Mouse (Mus musculus) kidney, postnatal 0 days (tissue): ENCODE results near the gene Stum. TPM values are rescaled to one million over a fixed set of nuclear protein-coding genes. Genes with fewer than 3 reads are reported as not detected.

Experiments used
- ATAC-seq: fragments of 200-750 bp; cut with Nextera tagmentation; replicated peaks from 2 replicates; pipeline ENCODE4 v1.8.0; 2017; ENCODE audit warnings: low read depth, moderate number of reproducible peaks, moderate TSS enrichment, moderate library complexity; ENCODE audit not compliant: low FRiP score
- DNase-seq: peaks from one replicate; pipeline ENCODE4 v3.0.0-alpha.2; 2016; ENCODE audit warnings: low spot score
- H3K27ac ChIP-seq: fragments of 300-500 bp; sonication (generic); 2 replicates; pipeline ENCODE4 v1.5.1; 2014; ENCODE audit warnings: mild to moderate bottlenecking
- H3K27me3 ChIP-seq: fragments of 300-500 bp; sonication (generic); 2 replicates; pipeline ENCODE4 v1.6.1; 2014; ENCODE audit warnings: low read length, mixed read lengths; ENCODE audit not compliant: insufficient read depth
- H3K36me3 ChIP-seq: fragments of 300-500 bp; sonication (generic); 2 replicates; pipeline ENCODE4 v1.6.1; 2014; ENCODE audit warnings: low read length, mixed read lengths; ENCODE audit not compliant: insufficient read depth
- H3K4me1 ChIP-seq: fragments of 300-500 bp; sonication (generic); replicated peaks from 2 replicates; pipeline ENCODE4 v1.6.1; 2014; ENCODE audit warnings: antibody characterized with exemption, low read length, mixed read lengths; ENCODE audit not compliant: insufficient read depth
- H3K4me2 ChIP-seq: fragments of 300-500 bp; sonication (generic); 2 replicates; pipeline ENCODE4 v1.6.1; 2014; ENCODE audit warnings: mild to moderate bottlenecking, low read length, moderate library complexity, mixed read lengths
- H3K4me3 ChIP-seq: fragments of 300-500 bp; sonication (generic); replicated peaks from 2 replicates; pipeline ENCODE4 v1.5.1; 2014; ENCODE audit warnings: low read depth, low read length
- H3K9ac ChIP-seq: fragments of 300-500 bp; sonication (generic); 2 replicates; pipeline ENCODE4 v1.6.1; 2014; ENCODE audit warnings: low read depth, low read length
- H3K9me3 ChIP-seq: fragments of 300-500 bp; sonication (generic); replicated peaks from 2 replicates; pipeline ENCODE4 v1.6.1; 2016; ENCODE audit warnings: low read length, inconsistent platforms, mixed read lengths
- CTCF ChIP-seq: IDR thresholded peaks from 2 replicates; pipeline ENCODE4 v1.5.1; 2016; ENCODE audit warnings: antibody characterized with exemption, low read depth, mild to moderate bottlenecking, moderate library complexity
- WGBS: fragments of 180-500 bp; shearing (Covaris S2); extraction: QIAGEN DNeasy Blood & Tissue Kit; methylation state at CpG from one replicate; pipeline ENCODE4 v1.1.7; 2014; 5-methylcytosine and 5-hydroxymethylcytosine counted together
- polyA plus RNA-seq: library from polyadenylated mRNA; unstranded; fragments of >200 nt; fragmentation: Nextera tagmentation; extraction: Ambion mirVana; gene quantifications from 2 replicates; pipeline ENCODE4 v1.2.1, GENCODE M21; 2015

The Stum gene
- polyA plus RNA-seq, 1 experiment from 2014 or later, result 1.0 TPM

- no peak overlapping the region for H3K4me3 ChIP-seq
- H3K27me3 ChIP-seq, result no peaks in the 10 kb centered on the region
- H3K36me3 ChIP-seq, result peaks cover 23% of the 10 kb centered on the region
- no peaks in the 10 kb centered on the region for H3K9me3 ChIP-seq
- H3K4me2 ChIP-seq, result no peak overlapping the region
- H3K27ac ChIP-seq, result no peak overlapping the region
- DNase-seq (peak; percentile 94), ATAC-seq (peak; percentile 23; the same call in 1 of the 2 replicates)
- no peak overlapping the region for H3K9ac ChIP-seq
- peak; percentile 92 for TF ChIP-seq CTCF
- whole genome bisulfite sequencing, result 35% methylated on average over 11 of the region's 11 CpGs
- H3K4me1 ChIP-seq, result no peaks in the 10 kb centered on the region; the same call in 1 of the 2 replicates
Observed at GRCm38 (mm10) chr1:180422076-180422828, 61.1 kb downstream of the Stum start.

- no peak for ATAC-seq
- H3K4me1 ChIP-seq, result no peaks in the 10 kb centered on the region; the same call in 1 of the 2 replicates
- H3K36me3 ChIP-seq, result peaks cover 27% of the 10 kb centered on the region
- no peak for TF ChIP-seq CTCF
- no peaks in the 10 kb centered on the region for H3K9me3 ChIP-seq
- H3K4me3 ChIP-seq, result no peak overlapping the region
- H3K27ac ChIP-seq, result no peak overlapping the region
- no peak overlapping the region for H3K9ac ChIP-seq
- 59% methylated on average over 25 of the region's 25 CpGs for WGBS
- H3K27me3 ChIP-seq, result no peaks in the 10 kb centered on the region
- DNase-seq, result no peak
- no peak overlapping the region for H3K4me2 ChIP-seq
Observed at GRCm38 (mm10) chr1:180421165-180421909, 62.0 kb downstream of the Stum start.

GRCm38 (mm10) chr1:180420496-180421164 lies 62.7 kb downstream of the Stum start:
- 41% methylated on average over 8 of the region's 8 CpGs for WGBS
- ATAC-seq, result peak; percentile 49; the same call in 1 of the 2 replicates

GRCm38 (mm10) chr1:180419059-180419458 lies 64.2 kb downstream of the Stum start:
- DNase-seq (no peak), ATAC-seq (no peak)
- no peak overlapping the region for H3K9ac ChIP-seq
- H3K4me1 ChIP-seq, result no peaks in the 10 kb centered on the region; the same call in 1 of the 2 replicates
- H3K27me3 ChIP-seq, result no peaks in the 10 kb centered on the region
- no peak overlapping the region for H3K4me2 ChIP-seq
- WGBS, result 81% methylated on average over 2 of the region's 2 CpGs
- no peaks in the 10 kb centered on the region for H3K9me3 ChIP-seq
- H3K4me3 ChIP-seq, result no peak overlapping the region
- H3K27ac ChIP-seq, result no peak overlapping the region
- no peak for TF ChIP-seq CTCF
- peaks cover 37% of the 10 kb centered on the region for H3K36me3 ChIP-seq

More at GRCm38 (mm10) chr1:180420496-180421164, 62.7 kb downstream of the Stum start:
- peak; percentile 66 for DNase-seq
- TF ChIP-seq CTCF, result no peak
- no peak overlapping the region for H3K27ac ChIP-seq
- peaks cover 30% of the 10 kb centered on the region for H3K36me3 ChIP-seq
- no peaks in the 10 kb centered on the region; the same call in 1 of the 2 replicates for H3K4me1 ChIP-seq
- H3K9me3 ChIP-seq, result no peaks in the 10 kb centered on the region
- no peaks in the 10 kb centered on the region for H3K27me3 ChIP-seq
- H3K9ac ChIP-seq, result no peak overlapping the region
- no peak overlapping the region for H3K4me3 ChIP-seq
- no peak overlapping the region for H3K4me2 ChIP-seq

- Histone ChIP-seq H3K4me1 (no peaks in the 10 kb centered on the region; the same call in 1 of the 2 replicates), H3K4me3 (no peak overlapping the region), H3K4me2 (no peak overlapping the region), H3K9ac (no peak overlapping the region), H3K27ac (no peak overlapping the region), H3K9me3 (no peaks in the 10 kb centered on the region), H3K36me3 (peaks cover 40% of the 10 kb centered on the region), H3K27me3 (no peaks in the 10 kb centered on the region)
- ATAC-seq (no peak), DNase-seq (no peak)
- WGBS, result 24% methylated on average over 2 of the region's 2 CpGs
- peak; percentile 23 for TF ChIP-seq CTCF
Observed at GRCm38 (mm10) chr1:180417118-180417517, 66.2 kb downstream of the Stum start.

- no peak overlapping the region for H3K9ac ChIP-seq
- WGBS, result 89% methylated on average over 7 of the region's 7 CpGs
- H3K27ac ChIP-seq, result no peak overlapping the region
- no peak overlapping the region for H3K4me2 ChIP-seq
- no peaks in the 10 kb centered on the region for H3K9me3 ChIP-seq
- H3K36me3 ChIP-seq, result peaks cover 37% of the 10 kb centered on the region
- TF ChIP-seq CTCF, result no peak
- H3K27me3 ChIP-seq, result no peaks in the 10 kb centered on the region
- no peak for ATAC-seq
- no peak for DNase-seq
- H3K4me1 ChIP-seq, result no peaks in the 10 kb centered on the region
- no peak overlapping the region for H3K4me3 ChIP-seq
Observed at GRCm38 (mm10) chr1:180415836-180416235, 67.5 kb downstream of the Stum start.
